Comparison of ENCODE assay signal across 8 mouse cellular contexts in the genomic region with DNA sequence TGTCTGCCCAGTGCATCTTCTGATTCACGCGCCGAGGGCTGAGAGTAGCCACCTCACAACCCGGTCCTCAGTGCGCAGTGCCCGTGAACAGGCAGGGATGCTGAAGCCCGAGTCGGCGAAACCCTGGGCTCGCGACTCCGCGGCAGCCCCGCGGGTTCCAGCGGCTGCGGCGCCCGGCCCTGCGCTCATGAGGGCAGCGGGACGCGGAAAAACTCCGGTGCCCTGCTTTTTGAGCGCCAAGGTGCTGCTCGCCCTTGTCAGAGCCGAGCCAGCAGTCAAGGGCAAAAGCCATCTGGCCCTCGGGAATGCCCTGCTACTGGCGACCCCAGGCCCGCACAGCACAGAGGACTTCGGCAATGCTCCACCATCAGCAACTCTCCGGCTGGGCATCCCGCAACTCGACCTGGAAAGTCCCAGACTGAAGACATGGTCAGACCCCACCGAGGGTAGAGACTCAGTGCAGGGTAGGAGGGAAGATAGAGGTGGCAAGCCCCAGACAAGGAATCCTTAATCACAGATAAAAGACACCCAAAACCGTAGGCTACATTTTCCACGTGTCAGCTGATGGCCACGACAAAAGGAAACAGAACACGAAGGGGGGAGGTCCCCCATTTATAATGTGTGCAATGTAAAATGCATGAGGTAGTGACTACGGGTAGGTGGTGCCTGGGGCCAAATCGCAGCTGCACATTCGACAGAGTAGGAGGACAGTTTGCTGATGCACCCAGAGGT.
DNase-seq lines count a peak whose midpoint lies in the region; ATAC-seq and TF ChIP-seq lines count a peak whose summit lies in the region.

No protein-coding gene starts in this region.

- H3K4me3 ChIP-seq in testis, adult 2 months (ENCODE audit: control insufficient read depth, low read depth, low read length): peak overlapping the region; percentile 74
- H3K4me3 ChIP-seq in heart, adult 2 months: peak overlapping the region; percentile 38
- peak overlapping the region; percentile 48 for H3K4me3 ChIP-seq in kidney, embryonic 14.5 days (ENCODE audit: low read length)
- H3K4me3 ChIP-seq in limb, embryonic 15.5 days: peak overlapping the region; percentile 39
- peak overlapping the region; percentile 52 for H3K4me3 ChIP-seq in neural tube, embryonic 13.5 days

- no peak for DNase-seq in testis, postnatal 14 days (ENCODE audit: low spot score)
- DNase-seq in embryo, embryonic 11.5 days (ENCODE audit: low read depth, low spot score): peak; percentile 19
- peak; percentile 35 to 63 for DNase-seq in heart, adult 2 months
- DNase-seq in spleen, postnatal 10 days (ENCODE audit: low spot score in 2 of 2): no peak

- H3K4me2 ChIP-seq in kidney, embryonic 14.5 days (replicated peaks; ENCODE audit: low read depth, low read length): peak overlapping the region; percentile 89
- peak overlapping the region; percentile 61 for H3K4me2 ChIP-seq in limb, embryonic 15.5 days
- peak overlapping the region; percentile 95 for H3K4me2 ChIP-seq in neural tube, embryonic 13.5 days

- H3K4me1 ChIP-seq in testis, adult 2 months (ENCODE audit: control insufficient read depth, insufficient read depth, low read length): peaks cover 9% of the 10 kb centered on the region
- no peaks in the 10 kb centered on the region for H3K4me1 ChIP-seq in heart, adult 2 months (ENCODE audit: control insufficient read depth, insufficient read depth, low read length)
- peaks cover 17% of the 10 kb centered on the region for H3K4me1 ChIP-seq in kidney, embryonic 14.5 days (ENCODE audit: control insufficient read depth, insufficient read depth, low read length)
- H3K4me1 ChIP-seq in limb, embryonic 15.5 days: peaks cover 26% of the 10 kb centered on the region
- peaks cover 22% of the 10 kb centered on the region for H3K4me1 ChIP-seq in neural tube, embryonic 13.5 days (replicated peaks)

- H3K36me3 ChIP-seq in testis, adult 2 months (ENCODE audit: control insufficient read depth, insufficient read depth, low read length): no peaks in the 10 kb centered on the region
- H3K36me3 ChIP-seq in heart, adult 2 months (ENCODE audit: control insufficient read depth, insufficient read depth, low read length): no peaks in the 10 kb centered on the region
- H3K36me3 ChIP-seq in kidney, embryonic 14.5 days (ENCODE audit: control insufficient read depth, insufficient read depth, low read length): no peaks in the 10 kb centered on the region
- H3K36me3 ChIP-seq in limb, embryonic 15.5 days: no peaks in the 10 kb centered on the region
- H3K36me3 ChIP-seq in neural tube, embryonic 13.5 days: no peaks in the 10 kb centered on the region

- no peak for TF ChIP-seq EP300 in heart, adult 2 months (IDR thresholded peaks at IDR 0.05; ENCODE audit: insufficient read depth, low read depth, low read length)

- no peaks in the 10 kb centered on the region; the same call in 1 of the 2 replicates for H3K27me3 ChIP-seq in testis, adult 2 months (ENCODE audit: control insufficient read depth, insufficient read depth, low read length)
- H3K27me3 ChIP-seq in heart, adult 2 months (ENCODE audit: control insufficient read depth, insufficient read depth, low read length): no peaks in the 10 kb centered on the region
- no peaks in the 10 kb centered on the region for H3K27me3 ChIP-seq in kidney, embryonic 14.5 days (ENCODE audit: control insufficient read depth, insufficient read depth, low read length)
- no peaks in the 10 kb centered on the region for H3K27me3 ChIP-seq in limb, embryonic 15.5 days
- H3K27me3 ChIP-seq in neural tube, embryonic 13.5 days: peaks cover 11% of the 10 kb centered on the region

- no peaks in the 10 kb centered on the region for H3K9me3 ChIP-seq in kidney, embryonic 14.5 days (ENCODE audit: control insufficient read depth, low read length)
- H3K9me3 ChIP-seq in limb, embryonic 15.5 days: no peaks in the 10 kb centered on the region
- no peaks in the 10 kb centered on the region for H3K9me3 ChIP-seq in neural tube, embryonic 13.5 days

- 3% methylated on average over 42 of the region's 42 CpGs for WGBS in heart, adult 2 months
- under 1% methylated on average over 42 of the region's 42 CpGs for WGBS in kidney, embryonic 14.5 days
- 2% methylated on average over 42 of the region's 42 CpGs for WGBS in limb, embryonic 15.5 days
- WGBS in neural tube, embryonic 13.5 days: under 1% methylated on average over 42 of the region's 42 CpGs

- H3K27ac ChIP-seq in testis, adult 2 months (ENCODE audit: control insufficient read depth, insufficient read depth, low read depth, low read length): peak overlapping the region; percentile 78
- H3K27ac ChIP-seq in heart, adult 2 months: peak overlapping the region; percentile 70
- peak overlapping the region; percentile 78 for H3K27ac ChIP-seq in kidney, embryonic 14.5 days (ENCODE audit: low read depth, low read length)
- H3K27ac ChIP-seq in limb, embryonic 15.5 days: peak overlapping the region; percentile 33
- 0 out of 2 replicates have a peak overlapping the region, but pooled peaks have one; percentile 14 for H3K27ac ChIP-seq in neural tube, embryonic 13.5 days (replicated peaks)

- intact Hi-C loops in heart, adult 2 months (cut with DNase I): no loop called here

- H3K9ac ChIP-seq in heart, adult 2 months (ENCODE audit: low read depth, low read length): peak overlapping the region; percentile 59
- peak overlapping the region; percentile 73 for H3K9ac ChIP-seq in kidney, embryonic 14.5 days (ENCODE audit: low read depth, low read length)
- H3K9ac ChIP-seq in limb, embryonic 15.5 days: peak overlapping the region; percentile 14; the same call in 1 of the 2 replicates
- peak overlapping the region; percentile 74 for H3K9ac ChIP-seq in neural tube, embryonic 13.5 days

- peak; percentile 71 for ATAC-seq in kidney, embryonic 14.5 days (ENCODE audit: low FRiP score, low TSS enrichment)
- peak; percentile 59; the same call in 1 of the 2 replicates for ATAC-seq in limb, embryonic 15.5 days (ENCODE audit: insufficient number of reproducible peaks, low FRiP score, low TSS enrichment, low read depth)
- ATAC-seq in neural tube, embryonic 13.5 days (ENCODE audit: low read depth): peak; percentile 91

- no peak for TF ChIP-seq CTCF in testis, adult 2 months (IDR thresholded peaks at IDR 0.05; ENCODE audit: control insufficient read depth, insufficient read depth, insufficient replicate concordance, low read depth, low read length)
- TF ChIP-seq CTCF in heart, adult 2 months (IDR thresholded peaks at IDR 0.05): no peak

- H3K79me2 ChIP-seq in heart, adult 2 months (replicated peaks; ENCODE audit: control insufficient read depth, insufficient read depth, low read length): no peaks in the 10 kb centered on the region

- no peak for TF ChIP-seq POLR2A in testis, adult 2 months (IDR thresholded peaks at IDR 0.05; ENCODE audit: control insufficient read depth, low read depth, low read length)
- no peak for TF ChIP-seq POLR2A in heart, adult 2 months (IDR thresholded peaks at IDR 0.05; ENCODE audit: insufficient read depth, low read depth, low read length)

Comparison
In these comparisons a context has a peak if more than half of its experiments do, and no peak if none do; other contexts are left out.
1. H3K27ac ChIP-seq: peak in every context shown above with its lines; median percentile 78 in testis, adult 2 months; 78 in kidney, embryonic 14.5 days; 70 in heart, adult 2 months; 33 in limb, embryonic 15.5 days; 14 in neural tube, embryonic 13.5 days.
2. DNase-seq: peak in embryo, embryonic 11.5 days (single experiment) and heart, adult 2 months (2 of 2); none in testis, postnatal 14 days (single experiment) and spleen, postnatal 10 days (0 of 2).
3. H3K9ac ChIP-seq: peak in every context shown above with its lines; median percentile 74 in neural tube, embryonic 13.5 days; 73 in kidney, embryonic 14.5 days; 59 in heart, adult 2 months; 14 in limb, embryonic 15.5 days.
4. Peak in every context shown above with its lines, with median percentiles within 50 percentile points of each other: H3K4me3 ChIP-seq, ATAC-seq and H3K4me2 ChIP-seq.